Mouse (Mus musculus): ENCODE measurements around the gene Eras.
"Not testable (repeated sequence)": the region's sequence is repeated elsewhere in the genome, so short reads cannot be mapped to it uniquely, and the experiment has no call there.

Gene Eras

GRCm38 (mm10) chrX:7928270-7928790 is at the start of gene Eras:
Eras (minus strand) TSS chrX:7928607.
- no peak for DNase-seq (ENCODE audit: low spot score)

DNA sequence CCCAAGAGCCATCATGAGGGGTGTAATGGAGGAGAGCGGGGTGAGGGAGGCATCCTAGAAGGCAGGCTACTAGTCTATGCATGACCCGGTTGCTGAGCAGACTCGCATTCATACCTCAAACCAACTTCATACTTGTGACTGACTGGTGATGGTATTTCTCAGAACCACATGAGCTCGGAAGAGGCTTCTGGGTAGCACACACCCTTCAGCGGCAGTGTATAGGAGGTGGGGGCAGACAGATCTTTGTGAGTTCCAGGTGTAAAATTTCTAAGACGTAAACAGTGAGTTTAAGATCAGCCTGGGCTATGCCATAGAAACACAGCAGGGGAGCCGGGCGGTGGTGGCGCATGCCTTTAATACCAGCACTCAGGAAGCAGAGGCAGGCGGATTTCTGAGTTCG is 49.5 kb upstream of the Eras start, which contains the start of gene Gata1:
Gata1 (minus strand) TSS at position 180 of the 400 bp plus-strand sequence.
- DNase-seq (ENCODE audit: low spot score): no peak

GRCm38 (mm10) chrX:7971292-7971691 is 42.9 kb upstream of the Eras start:
- DNase-seq (ENCODE audit: low spot score): no peak

DNA sequence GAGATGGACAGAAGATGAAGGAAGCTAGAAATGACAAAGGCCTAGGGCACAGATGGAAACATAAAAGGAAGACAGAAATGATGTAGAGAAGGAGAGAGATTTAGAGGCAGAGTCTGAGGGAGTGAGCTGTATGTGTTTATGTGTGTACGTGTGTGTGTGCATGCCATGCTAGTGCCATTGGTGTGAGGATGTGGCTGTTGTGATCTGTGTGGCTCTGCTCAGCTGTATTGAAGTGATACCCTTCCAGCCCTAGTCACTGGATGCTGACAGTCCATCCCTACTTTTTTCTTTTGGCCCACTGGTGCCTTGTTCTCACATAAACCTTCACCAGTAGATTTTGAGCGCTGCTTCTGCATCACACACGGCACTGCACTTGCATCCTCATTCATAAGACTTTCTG is 40.5 kb upstream of the Eras start:
- DNase-seq (ENCODE audit: low spot score): no peak

GRCm38 (mm10) chrX:7968226-7968625 is 39.8 kb upstream of the Eras start:
- no peak for DNase-seq (ENCODE audit: low spot score)

DNA sequence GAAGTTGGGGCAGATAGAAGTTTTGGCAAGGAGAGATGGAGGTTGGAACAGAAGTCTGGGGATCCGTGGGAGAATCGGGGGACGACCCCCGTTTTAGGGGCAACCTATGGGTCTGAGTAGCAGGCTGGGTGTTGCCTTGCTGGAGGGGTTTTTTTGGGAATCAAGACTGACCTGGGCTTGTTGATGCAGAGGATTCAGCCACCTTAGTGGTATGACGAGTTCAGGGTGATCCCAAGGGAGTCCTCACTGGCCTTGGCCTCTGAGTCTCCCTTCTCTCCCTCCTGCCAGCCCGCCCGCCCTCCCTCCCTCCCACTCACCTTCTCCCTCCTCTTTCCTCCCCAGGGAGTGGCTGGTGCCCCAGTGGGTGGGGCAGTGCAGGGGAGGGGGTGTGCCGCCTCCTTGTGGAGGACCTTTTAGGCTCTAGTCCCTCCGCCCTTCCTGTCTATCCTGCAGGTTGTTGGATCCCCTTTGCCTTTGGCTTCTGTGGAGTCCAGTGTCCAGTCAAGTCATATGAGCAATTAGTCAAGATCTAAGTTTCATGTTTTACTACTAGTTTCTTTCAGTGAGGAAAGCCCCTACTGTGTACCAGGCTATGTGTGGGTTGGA is 39.3 kb upstream of the Eras start:
- no peak for DNase-seq (ENCODE audit: low spot score)

- no peak for DNase-seq (ENCODE audit: low spot score)
Measured at GRCm38 (mm10) chrX:7966161-7966560, 37.8 kb upstream of the Eras start.

DNA sequence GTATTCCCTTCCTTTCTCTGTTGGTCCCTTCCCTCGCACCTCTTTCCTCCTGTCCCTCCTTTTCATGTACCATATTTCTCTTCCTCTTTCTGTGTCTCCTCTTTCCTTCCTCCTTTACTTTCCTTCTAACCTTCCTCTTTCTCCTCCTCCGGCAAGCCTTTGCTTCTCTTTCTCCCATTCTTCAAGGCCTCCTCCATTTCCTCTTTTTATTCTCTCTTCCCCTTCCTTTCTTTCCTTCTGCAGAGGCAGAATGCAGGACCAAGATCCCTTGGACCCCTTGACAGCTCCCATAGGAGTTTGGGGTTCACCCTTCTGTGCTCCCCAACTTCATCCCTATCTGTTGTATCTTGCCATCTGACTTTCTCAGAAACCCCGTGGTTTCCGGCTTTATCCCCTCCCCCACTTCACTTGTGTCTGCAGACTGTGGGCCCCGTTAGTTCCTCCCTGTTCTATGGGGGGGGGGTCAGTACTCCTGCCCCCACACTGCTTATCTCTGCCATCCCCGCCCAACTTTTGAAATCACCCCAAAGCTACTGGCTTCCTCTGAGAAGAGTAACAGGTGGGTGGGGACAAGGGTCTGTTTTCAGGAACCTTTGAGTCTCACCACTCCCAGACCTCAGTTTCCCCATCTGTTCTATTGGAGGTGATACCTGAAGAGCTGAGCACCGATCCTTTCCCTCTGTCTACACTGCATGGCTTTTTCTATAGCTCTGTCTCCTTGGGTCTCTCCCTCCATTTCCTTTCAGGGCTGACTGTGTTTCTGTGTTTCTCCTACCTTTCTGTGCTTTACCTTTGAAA is 35.6 kb upstream of the Eras start:
- no peak for DNase-seq (ENCODE audit: low spot score)

- no peak for DNase-seq (ENCODE audit: low spot score)
Measured at GRCm38 (mm10) chrX:7958868-7959267, 30.5 kb upstream of the Eras start.

DNA sequence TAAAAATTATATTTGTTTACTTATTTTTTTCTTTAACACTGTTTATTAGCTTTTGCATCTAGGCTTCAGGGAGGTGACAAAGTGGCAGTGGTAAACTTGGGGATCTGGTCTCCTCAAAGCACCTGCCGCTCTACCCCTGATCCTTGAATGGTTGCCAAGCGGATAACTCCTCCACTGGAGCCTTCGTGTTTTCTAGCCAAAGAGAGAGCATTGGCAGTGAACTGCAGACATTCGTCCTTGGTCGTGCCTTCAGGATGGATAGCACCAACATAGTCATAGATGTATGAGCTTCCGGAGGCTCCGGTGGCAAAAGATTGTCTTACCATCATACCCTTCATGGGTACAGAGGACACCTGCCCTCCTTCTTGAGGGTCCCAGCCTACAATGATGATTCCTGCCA is 21.7 kb upstream of the Eras start:
- no peak for DNase-seq (ENCODE audit: low spot score)

- DNase-seq (ENCODE audit: low spot score): peak; percentile 98
Measured at GRCm38 (mm10) chrX:7947900-7948492, 19.6 kb upstream of the Eras start.

GRCm38 (mm10) chrX:7947108-7947899 is 18.9 kb upstream of the Eras start, which contains the start of gene Hdac6:
Hdac6 (minus strand) TSS chrX:7947889.
- no peak for DNase-seq (ENCODE audit: low spot score)

- DNase-seq (ENCODE audit: low spot score): no peak
Measured at GRCm38 (mm10) chrX:7945618-7946017, 17.2 kb upstream of the Eras start.

DNA sequence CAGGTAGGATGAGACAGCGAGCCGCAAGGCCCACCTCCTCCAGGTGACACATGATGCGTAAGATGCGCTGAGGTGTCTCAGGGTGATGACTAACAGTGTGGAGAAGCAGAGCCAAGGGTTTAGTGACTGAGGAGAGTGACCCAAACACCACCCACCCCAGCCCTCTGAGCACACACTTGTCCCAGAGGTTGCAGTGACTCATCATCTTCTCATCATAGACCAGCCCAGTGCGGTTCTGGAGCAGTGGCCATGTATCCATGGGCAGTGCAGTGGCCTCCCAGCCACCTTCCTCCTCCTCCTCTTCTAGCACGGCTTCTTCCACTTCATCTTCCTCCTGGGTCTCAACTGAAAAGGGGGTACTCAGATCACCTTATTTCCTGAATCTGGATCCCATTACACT is 9.3 kb upstream of the Eras start:
- no peak for DNase-seq (ENCODE audit: low spot score)

GRCm38 (mm10) chrX:7936874-7937273 is 8.5 kb upstream of the Eras start:
- DNase-seq (ENCODE audit: low spot score): no peak

DNA sequence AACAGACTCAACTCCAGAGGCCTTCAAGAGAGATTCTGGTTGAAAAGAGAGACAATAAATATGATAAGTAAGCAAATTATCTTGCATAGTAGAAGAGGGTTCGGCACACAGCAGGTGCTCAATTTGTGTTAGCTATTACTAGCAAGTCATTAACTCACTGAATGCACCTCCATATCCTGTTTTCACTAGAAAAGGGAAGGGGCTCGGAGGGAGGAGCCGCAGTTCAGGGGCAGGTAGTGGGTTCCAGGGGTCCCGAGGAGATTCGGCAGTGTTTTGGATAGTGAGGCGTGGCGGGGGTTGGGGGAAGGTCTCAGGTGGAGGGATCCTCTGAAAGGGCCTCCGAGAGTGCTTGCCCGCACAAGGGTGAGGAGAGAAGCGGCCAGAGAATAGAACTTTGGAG is 1.3 kb downstream of the Eras start:
- no peak for DNase-seq (ENCODE audit: low spot score)

DNA sequence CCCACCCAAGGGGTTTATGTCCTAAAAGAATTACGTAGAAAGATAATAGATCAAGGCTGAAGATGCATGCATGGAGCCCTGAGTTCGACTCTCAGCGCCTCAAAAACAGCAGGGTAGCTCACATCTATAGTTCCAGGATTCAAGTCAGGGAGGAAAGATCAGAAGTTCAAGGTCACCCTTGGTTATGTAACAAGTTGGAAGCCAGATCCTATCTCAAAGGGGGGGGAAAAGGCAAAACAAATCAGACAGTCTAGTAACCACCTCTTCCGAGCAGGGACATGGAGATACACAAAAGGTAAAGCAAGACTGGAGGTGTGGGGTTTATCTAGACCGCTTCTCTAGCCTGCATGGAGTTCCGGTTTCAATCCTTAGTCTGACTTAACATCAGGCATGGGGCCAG is 2.1 kb downstream of the Eras start:
- DNase-seq (ENCODE audit: low spot score): no peak

GRCm38 (mm10) chrX:7922032-7922431 is 6.4 kb downstream of the Eras start:
- DNase-seq (ENCODE audit: low spot score): no peak

GRCm38 (mm10) chrX:7919601-7920383 is 8.6 kb downstream of the Eras start, which contains the start of gene Pcsk1n:
Pcsk1n (plus strand) TSS chrX:7919822.
- DNase-seq (ENCODE audit: low spot score): no peak

DNA sequence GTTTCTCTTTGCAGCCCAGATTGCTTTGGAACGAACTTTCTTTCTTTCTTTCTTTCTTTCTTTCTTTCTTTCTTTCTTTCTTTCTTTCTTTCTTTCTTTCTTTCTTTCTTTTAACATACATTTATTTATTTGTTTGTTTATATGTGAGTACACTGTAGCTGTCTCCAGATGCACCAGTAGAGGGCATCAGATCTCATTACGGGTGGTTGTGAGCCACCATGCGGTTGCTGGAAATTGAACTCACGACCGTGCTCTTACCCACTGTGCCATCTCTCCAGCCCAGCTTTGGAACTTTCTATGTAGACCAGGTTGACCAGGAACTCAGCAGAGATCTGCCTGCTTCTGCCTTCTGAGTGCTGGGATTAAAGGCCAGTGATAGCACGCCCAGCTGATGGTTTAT is 10.4 kb downstream of the Eras start:
- DNase-seq (ENCODE audit: low spot score): not testable (repeated sequence)

DNA sequence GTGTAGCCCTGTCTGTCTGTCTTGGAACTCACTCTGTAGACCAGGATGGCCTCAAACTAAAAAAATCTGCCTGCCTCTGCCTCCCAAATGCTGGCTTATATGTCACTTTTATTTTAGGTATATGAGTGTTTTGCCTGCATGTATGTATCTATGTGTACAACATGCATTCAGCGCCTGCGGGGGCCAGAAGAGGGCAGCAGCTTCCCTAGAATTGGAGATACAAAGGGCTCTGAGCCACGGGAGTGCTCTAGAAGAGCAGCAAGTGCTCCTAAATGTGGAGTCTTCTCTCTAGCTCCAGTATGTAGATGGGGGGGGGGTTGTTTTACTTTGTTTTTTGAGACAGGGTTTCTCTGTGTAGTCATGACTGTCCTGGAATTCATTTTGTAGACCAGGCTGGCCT is 12.7 kb downstream of the Eras start:
- DNase-seq (ENCODE audit: low spot score): not testable (repeated sequence)
